Comparison of ENCODE assay signal across 26 mouse cellular contexts in the genomic region with DNA sequence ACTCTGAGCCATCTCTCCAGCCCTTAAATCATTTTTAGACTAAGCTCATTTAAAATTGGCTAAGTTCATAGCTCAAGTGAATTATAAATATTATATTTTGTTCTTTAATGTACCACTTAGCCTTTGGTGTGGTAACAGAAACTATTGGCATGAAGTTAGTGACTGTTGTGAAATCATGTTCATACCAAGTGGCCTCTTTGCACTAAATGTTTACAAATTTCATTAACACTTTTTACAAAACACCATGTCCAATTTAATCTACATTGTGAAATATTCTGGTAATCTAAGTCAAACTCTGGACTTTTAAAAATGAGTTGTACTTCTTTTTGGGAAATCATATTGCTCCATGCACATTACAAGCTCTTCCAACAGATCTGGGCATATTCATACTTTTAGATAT. TPM values are rescaled to one million over a fixed set of nuclear protein-coding genes. Genes with fewer than 3 reads are reported as not detected.
"Had no signal": no experiment of that assay in that cellular context is flagged by ENCODE, and none has a peak within 500 bp of the region (broad histone marks: within the 10 kb centered on the region; RNA-seq: fewer than 3 reads in every experiment).

No protein-coding gene starts in this region.

- H3K27me3 ChIP-seq: heart, embryonic 12.5 days; hindbrain, embryonic 12.5 days; intestine, embryonic 15.5 days; limb, embryonic 12.5 days had no signal

- H3K4me3 ChIP-seq: gastrocnemius, adult 2 months; heart, embryonic 10.5 days; heart, embryonic 12.5 days; hindbrain, embryonic 10.5 days; hindbrain, embryonic 12.5 days; intestine, embryonic 15.5 days; layer of hippocampus, adult 2 months; left cerebral cortex, adult 2 months; limb, embryonic 10.5 days; limb, embryonic 12.5 days had no signal

- H3K4me1 ChIP-seq: heart, embryonic 10.5 days; heart, embryonic 12.5 days; hindbrain, embryonic 10.5 days; hindbrain, embryonic 12.5 days; intestine, embryonic 15.5 days; limb, embryonic 10.5 days; limb, embryonic 12.5 days had no signal

- ATAC-seq: forebrain, embryonic 16.5 days; hindbrain, embryonic 16.5 days; inflammation-experienced regulatory T-cells, adult 6 months; intestine, embryonic 15.5 days; intestine, postnatal 0 days had no signal

- H3K36me3 ChIP-seq: heart, embryonic 10.5 days; heart, embryonic 12.5 days; hindbrain, embryonic 10.5 days; hindbrain, embryonic 12.5 days; intestine, embryonic 15.5 days; limb, embryonic 10.5 days; limb, embryonic 12.5 days had no signal

- DNase-seq: gastrocnemius, adult 2 months; gastrocnemius, postnatal 10 days; gastrocnemius, postnatal 25 days; heart, adult 18-20 months; heart, postnatal 10 days; heart, postnatal 4 days; kidney, adult 18-20 months; kidney, adult 8-10 months; kidney, postnatal 10 days; kidney, postnatal 25 days; kidney, postnatal 4 days had no signal

- H3K9ac ChIP-seq: heart, embryonic 12.5 days; hindbrain, embryonic 12.5 days; hindbrain, embryonic 14.5 days; intestine, embryonic 15.5 days; limb, embryonic 12.5 days had no signal

- H3K9me3 ChIP-seq: heart, embryonic 10.5 days; heart, embryonic 12.5 days; hindbrain, embryonic 10.5 days; hindbrain, embryonic 12.5 days; intestine, embryonic 15.5 days; limb, embryonic 10.5 days; limb, embryonic 12.5 days had no signal

- H3K4me2 ChIP-seq: heart, embryonic 12.5 days; hindbrain, embryonic 12.5 days; hindbrain, embryonic 14.5 days; intestine, embryonic 15.5 days; limb, embryonic 12.5 days had no signal

- H3K27ac ChIP-seq: gastrocnemius, adult 2 months; heart, embryonic 10.5 days; hindbrain, embryonic 10.5 days; hindbrain, embryonic 12.5 days; hindbrain, embryonic 14.5 days; intestine, embryonic 15.5 days; layer of hippocampus, adult 2 months; left cerebral cortex, adult 2 months; limb, embryonic 10.5 days; limb, embryonic 12.5 days had no signal

RNA-seq across cellular contexts. Expression of a gene that starts 6.9 kb away (rescaled TPM):
- polyA plus RNA-seq: forebrain, embryonic 16.5 days; heart, embryonic 14.5 days; hindbrain, embryonic 10.5 days; hindbrain, embryonic 12.5 days; hindbrain, embryonic 14.5 days; limb, embryonic 10.5 days; limb, embryonic 12.5 days had no signal
